29 mouse cellular contexts compared by ENCODE assay signal in genomic region chr10:77048606-77049005, GRCm38 (mm10). TPM values are rescaled to one million over a fixed set of nuclear protein-coding genes. Genes with fewer than 3 reads are reported as not detected.
DNase-seq lines count a peak whose midpoint lies in the region; ATAC-seq and TF ChIP-seq lines count a peak whose summit lies in the region.
"Had no signal": no experiment of that assay in that cellular context is flagged by ENCODE, and none has a peak within 500 bp of the region (broad histone marks: within the 10 kb centered on the region; RNA-seq: fewer than 3 reads in every experiment).

No protein-coding gene starts in this region.

- no peaks in the 10 kb centered on the region for H3K4me1 ChIP-seq in heart, postnatal 0 days (ENCODE audit: control insufficient read depth, insufficient read depth)
- H3K4me1 ChIP-seq in midbrain, embryonic 11.5 days (ENCODE audit: control insufficient read depth, insufficient read depth, low read length) = peaks cover 5% of the 10 kb centered on the region; the same call in 1 of the 2 replicates
- H3K4me1 ChIP-seq in midbrain, embryonic 14.5 days (ENCODE audit: control insufficient read depth, insufficient read depth, low read length) = no peaks in the 10 kb centered on the region
- H3K4me1 ChIP-seq: embryonic facial prominence, embryonic 13.5 days; embryonic facial prominence, embryonic 15.5 days; forebrain, embryonic 12.5 days had no signal

- no peak overlapping the region for H3K4me2 ChIP-seq in heart, postnatal 0 days (ENCODE audit: low read depth, low read length)
- no peak overlapping the region for H3K4me2 ChIP-seq in midbrain, embryonic 11.5 days
- H3K4me2 ChIP-seq in midbrain, embryonic 14.5 days (ENCODE audit: low read length) = no peak overlapping the region
- H3K4me2 ChIP-seq in myocyte (ENCODE audit: low read depth) = no peak overlapping the region
- H3K4me2 ChIP-seq: embryonic facial prominence, embryonic 13.5 days; embryonic facial prominence, embryonic 15.5 days; forebrain, embryonic 12.5 days had no signal

- 0 out of 2 replicates have a peak, but pooled peaks have one; percentile 10 for ATAC-seq in heart, postnatal 0 days (ENCODE audit: insufficient read depth, low read depth)
- ATAC-seq in midbrain, embryonic 11.5 days (ENCODE audit: low FRiP score) = no peak
- no peak for ATAC-seq in midbrain, embryonic 14.5 days (ENCODE audit: low FRiP score, low TSS enrichment)
- ATAC-seq in activated CD4-positive, CD25-positive, alpha-beta regulatory T cell, adult 4 months = no peak
- ATAC-seq: CD4-positive, CD25-positive, alpha-beta regulatory T cell, adult 4 months; forebrain, embryonic 14.5 days; forebrain, postnatal 0 days; Patski had no signal

- peaks cover 24% of the 10 kb centered on the region; the same call in 1 of the 2 replicates for H3K36me3 ChIP-seq in heart, postnatal 0 days (replicated peaks; ENCODE audit: control insufficient read depth, insufficient read depth, low read length)
- H3K36me3 ChIP-seq in midbrain, embryonic 11.5 days (ENCODE audit: control insufficient read depth, insufficient read depth, low read length) = peaks cover 7% of the 10 kb centered on the region; the same call in 1 of the 2 replicates
- peaks cover 65% of the 10 kb centered on the region for H3K36me3 ChIP-seq in midbrain, embryonic 14.5 days (ENCODE audit: control insufficient read depth, insufficient read depth, low read length)
- H3K36me3 ChIP-seq in myocyte (ENCODE audit: control insufficient read depth, insufficient read depth) = peaks cover 31% of the 10 kb centered on the region

- TF ChIP-seq CTCF in heart, postnatal 0 days (IDR thresholded peaks at IDR 0.05; ENCODE audit: low read depth) = no peak

- TF ChIP-seq POLR2A in myocyte (IDR thresholded peaks at IDR 0.05; ENCODE audit: insufficient read length, low read depth) = no peak

- no peak overlapping the region for H3ac ChIP-seq in myocyte (ENCODE audit: control insufficient read depth, insufficient read length)

- H3K9me3 ChIP-seq in heart, postnatal 0 days (replicated peaks; ENCODE audit: control insufficient read depth, low read length) = no peaks in the 10 kb centered on the region
- no peaks in the 10 kb centered on the region for H3K9me3 ChIP-seq in midbrain, embryonic 11.5 days (ENCODE audit: control insufficient read depth, low read length)
- no peaks in the 10 kb centered on the region for H3K9me3 ChIP-seq in midbrain, embryonic 14.5 days (ENCODE audit: control insufficient read depth, low read length)
- H3K9me3 ChIP-seq: embryonic facial prominence, embryonic 13.5 days; embryonic facial prominence, embryonic 15.5 days; forebrain, embryonic 10.5 days; forebrain, embryonic 12.5 days; G1E had no signal

- no peak for TF ChIP-seq EP300 in heart, postnatal 0 days (IDR thresholded peaks at IDR 0.05; ENCODE audit: low read depth)

- no peak for DNase-seq in heart, postnatal 0 days (ENCODE audit: low spot score)
- DNase-seq in heart, adult 11 months = no peak
- DNase-seq in midbrain, embryonic 11.5 days (ENCODE audit: low spot score, missing footprints) = peak; percentile 72
- no peak for DNase-seq in midbrain, embryonic 14.5 days
- DNase-seq in R1 (ENCODE audit: low read depth, low spot score) = peak; percentile 53
- no peak for DNase-seq in cerebellum, adult 9-11 months
- DNase-seq: adrenal gland, adult 2 months; adrenal gland, postnatal 10 days; adrenal gland, postnatal 25 days; B cell, adult 2 months; cerebellum, adult 11 months; cerebellum, adult 18-20 months; cerebellum, adult 8-10 months; cerebellum, postnatal 10 days; cerebellum, postnatal 25 days; embryo, embryonic 11 days; forebrain, postnatal 0 days had no signal

- no peaks in the 10 kb centered on the region for H3K79me2 ChIP-seq in myocyte (ENCODE audit: control insufficient read depth, insufficient read depth)

- H3K4me3 ChIP-seq in heart, postnatal 0 days (ENCODE audit: low read depth, low read length) = no peak overlapping the region
- no peak overlapping the region for H3K4me3 ChIP-seq in midbrain, embryonic 11.5 days (ENCODE audit: low read depth, low read length)
- H3K4me3 ChIP-seq in midbrain, embryonic 14.5 days (replicated peaks; ENCODE audit: low read depth, low read length) = no peak overlapping the region
- no peak overlapping the region for H3K4me3 ChIP-seq in myocyte
- H3K4me3 ChIP-seq: embryonic facial prominence, embryonic 13.5 days; embryonic facial prominence, embryonic 15.5 days; erythroblast, embryonic 14.5 days; forebrain, embryonic 10.5 days; forebrain, embryonic 12.5 days had no signal

- H3K9ac ChIP-seq in heart, postnatal 0 days (replicated peaks; ENCODE audit: low read depth, low read length) = no peak overlapping the region
- no peak overlapping the region for H3K9ac ChIP-seq in midbrain, embryonic 11.5 days (ENCODE audit: low read length)
- no peak overlapping the region for H3K9ac ChIP-seq in midbrain, embryonic 14.5 days (replicated peaks; ENCODE audit: low read length)
- H3K9ac ChIP-seq: embryonic facial prominence, embryonic 13.5 days; embryonic facial prominence, embryonic 15.5 days; forebrain, embryonic 12.5 days; forebrain, postnatal 0 days had no signal

- WGBS in heart, postnatal 0 days = 93% methylated on average over 3 of the region's 3 CpGs
- 94% methylated on average over 3 of the region's 3 CpGs for whole genome bisulfite sequencing in midbrain, embryonic 11.5 days
- 97% methylated on average over 3 of the region's 3 CpGs for WGBS in midbrain, embryonic 14.5 days

- H3K27ac ChIP-seq in heart, postnatal 0 days (ENCODE audit: low read depth) = no peak overlapping the region
- no peak overlapping the region for H3K27ac ChIP-seq in midbrain, embryonic 11.5 days (ENCODE audit: low read depth, low read length)
- no peak overlapping the region for H3K27ac ChIP-seq in midbrain, embryonic 14.5 days (replicated peaks; ENCODE audit: low read depth, low read length)
- H3K27ac ChIP-seq: embryonic facial prominence, embryonic 13.5 days; embryonic facial prominence, embryonic 15.5 days; forebrain, embryonic 10.5 days; forebrain, embryonic 12.5 days had no signal

- no peaks in the 10 kb centered on the region for H3K27me3 ChIP-seq in heart, postnatal 0 days (ENCODE audit: control insufficient read depth, insufficient read depth, low read length)
- no peaks in the 10 kb centered on the region for H3K27me3 ChIP-seq in midbrain, embryonic 11.5 days (ENCODE audit: control insufficient read depth, insufficient read depth, low read length)
- no peaks in the 10 kb centered on the region for H3K27me3 ChIP-seq in midbrain, embryonic 14.5 days (ENCODE audit: control insufficient read depth, insufficient read depth, low read length)
- H3K27me3 ChIP-seq in myocyte (ENCODE audit: control insufficient read depth, insufficient read depth, insufficient read length) = no peaks in the 10 kb centered on the region
- H3K27me3 ChIP-seq: CH12.LX; embryonic facial prominence, embryonic 13.5 days; embryonic facial prominence, embryonic 15.5 days; forebrain, embryonic 12.5 days; Patski had no signal

TF ChIP-seq in myocyte, 11 proteins besides CTCF, POLR2A, EP300 and RAD21:
- no peak for TF ChIP-seq REST (IDR thresholded peaks at IDR 0.05; ENCODE audit: insufficient read depth, insufficient read length)
- TF ChIP-seq MAX (IDR thresholded peaks at IDR 0.05; ENCODE audit: low read depth) = no peak
- no peak for TF ChIP-seq E2F4 (IDR thresholded peaks at IDR 0.05; ENCODE audit: insufficient read depth)
- TF ChIP-seq USF1 (IDR thresholded peaks at IDR 0.05; ENCODE audit: low read depth) = no peak
- no peak for TF ChIP-seq MYOD1 (IDR thresholded peaks at IDR 0.05; ENCODE audit: control insufficient read depth in 1 of 3, insufficient read length in 2 of 3, low read depth in 2 of 3)
- TF ChIP-seq POLR2AphosphoS2 (IDR thresholded peaks at IDR 0.05; ENCODE audit: insufficient read length, low read depth) = peak; percentile 65
- TF ChIP-seq TCF12 (IDR thresholded peaks at IDR 0.05; ENCODE audit: insufficient read depth, poor library complexity, severe bottlenecking) = no peak

RNA-seq across cellular contexts. Expression of gene Slc19a1, which starts 16.6 kb away (rescaled TPM):
- total RNA-seq in heart, postnatal 0 days (2014; rRNA removed; ENCODE audit: low replicate concordance) = 6.2 and 8.5 TPM in 2 replicates
- polyA plus RNA-seq in heart, postnatal 0 days (2015; fragmentation: Nextera tagmentation; extraction: Ambion mirVana) = 7.1 and 8.2 TPM in 2 replicates
- polyA plus RNA-seq in midbrain, embryonic 11.5 days (2014; fragmentation: Nextera tagmentation; extraction: Ambion mirVana) = 27.5 and 29.5 TPM in 2 replicates
- polyA plus RNA-seq in midbrain, embryonic 14.5 days (2014; fragmentation: Nextera tagmentation; extraction: Ambion mirVana) = 33.5 and 37.5 TPM in 2 replicates
- polyA plus RNA-seq in myocyte (2012; fragmentation: generic; extraction: Trizol) = 23.0 TPM
- 10 to 100 TPM; 24.7 to 38.1 TPM for polyA plus RNA-seq in activated CD4-positive, CD25-positive, alpha-beta regulatory T cell, adult 4 months (2017; shearing (Covaris generic))

Comparison
In these comparisons a context has a peak if more than half of its experiments do, and no peak if none do; other contexts are left out.
1. DNase-seq: peak in midbrain, embryonic 11.5 days (single experiment) and R1 (single experiment); none in heart, postnatal 0 days (single experiment), heart, adult 11 months (single experiment), midbrain, embryonic 14.5 days (single experiment) and cerebellum, adult 9-11 months (single experiment).